Mouse (Mus musculus): Measurements from ENCODE around the gene Mef2d. TPM values are rescaled to one million over a fixed set of nuclear protein-coding genes. Genes with fewer than 3 reads are reported as not detected.

Gene Mef2d
- polyA plus RNA-seq, 1 experiment = 121 TPM

GRCm38 (mm10) chr3:88205563-88206491 is 63.7 kb downstream of the Mef2d start:
- Histone ChIP-seq H3K79me2 (ENCODE audit: control insufficient read depth, insufficient read depth) (no peaks in the 10 kb centered on the region), H3K36me3 (ENCODE audit: control insufficient read depth, insufficient read depth) (no peaks in the 10 kb centered on the region), H3ac (ENCODE audit: control insufficient read depth, insufficient read length) (no peak overlapping the region), H3K4me2 (ENCODE audit: low read depth) (no peak overlapping the region), H3K4me3 (no peak overlapping the region), H3K27me3 (ENCODE audit: control insufficient read depth, insufficient read depth, insufficient read length) (peaks cover 59% of the 10 kb centered on the region)
- TF ChIP-seq E2F4 (IDR thresholded peaks at IDR 0.05; ENCODE audit: insufficient read depth) = no peak
- no peak for TF ChIP-seq TCF3 (IDR thresholded peaks at IDR 0.05; ENCODE audit: insufficient read length, low read depth)
- no peak for TF ChIP-seq POLR2AphosphoS2 (IDR thresholded peaks at IDR 0.05; ENCODE audit: insufficient read length, low read depth)
- no peak for TF ChIP-seq CEBPB (IDR thresholded peaks at IDR 0.05; ENCODE audit: insufficient read depth, poor library complexity, severe bottlenecking)
- TF ChIP-seq SRF (IDR thresholded peaks at IDR 0.05; ENCODE audit: control insufficient read depth, insufficient read length, low read depth) = no peak
- TF ChIP-seq POLR2A (IDR thresholded peaks at IDR 0.05; ENCODE audit: insufficient read length, low read depth) = no peak
- no peak for TF ChIP-seq MYOG (IDR thresholded peaks at IDR 0.05; ENCODE audit: control insufficient read depth in 1 of 3, insufficient read depth in 1 of 3, insufficient read length in 2 of 3, low read depth in 2 of 3)
- no peak for TF ChIP-seq TCF12 (IDR thresholded peaks at IDR 0.05; ENCODE audit: insufficient read depth, poor library complexity, severe bottlenecking)
- TF ChIP-seq MYOD1 (IDR thresholded peaks at IDR 0.05; ENCODE audit: control insufficient read depth in 1 of 3, insufficient read length in 2 of 3, low read depth in 2 of 3) = no peak
- TF ChIP-seq REST (IDR thresholded peaks at IDR 0.05; ENCODE audit: insufficient read depth, insufficient read length) = no peak
- no peak for TF ChIP-seq MAX (IDR thresholded peaks at IDR 0.05; ENCODE audit: low read depth)
- no peak for TF ChIP-seq USF1 (IDR thresholded peaks at IDR 0.05; ENCODE audit: low read depth)

DNA sequence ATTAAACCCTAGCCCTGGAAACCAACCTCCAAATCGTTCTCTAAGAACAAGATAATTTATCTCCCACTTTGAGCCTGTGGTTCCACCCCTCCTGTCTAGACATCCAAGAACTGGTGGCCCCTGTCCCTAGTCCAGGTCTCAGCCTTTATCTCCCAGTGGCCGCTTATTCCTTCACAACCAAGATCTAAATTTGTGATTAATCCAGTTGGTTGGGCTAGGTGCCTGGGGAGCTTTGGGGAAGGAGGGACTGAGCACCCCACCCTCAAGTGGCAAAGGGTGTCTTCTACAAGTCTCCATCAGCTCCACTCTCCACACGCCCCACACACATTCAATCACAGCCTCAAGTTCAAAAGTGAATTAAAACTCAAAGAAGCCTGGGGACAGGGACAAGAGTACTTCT is 64.3 kb downstream of the Mef2d start:
- H3K79me2 ChIP-seq (ENCODE audit: control insufficient read depth, insufficient read depth) = no peaks in the 10 kb centered on the region
- no peak overlapping the region for H3K4me2 ChIP-seq (ENCODE audit: low read depth)
- no peak overlapping the region for H3K4me3 ChIP-seq
- TF ChIP-seq POLR2AphosphoS2 (IDR thresholded peaks at IDR 0.05; ENCODE audit: insufficient read length, low read depth) (no peak), POLR2A (IDR thresholded peaks at IDR 0.05; ENCODE audit: insufficient read length, low read depth) (no peak), E2F4 (IDR thresholded peaks at IDR 0.05; ENCODE audit: insufficient read depth) (no peak), USF1 (IDR thresholded peaks at IDR 0.05; ENCODE audit: low read depth) (no peak), TCF3 (IDR thresholded peaks at IDR 0.05; ENCODE audit: insufficient read length, low read depth) (no peak), MYOD1 (IDR thresholded peaks at IDR 0.05; ENCODE audit: control insufficient read depth in 1 of 3, insufficient read length in 2 of 3, low read depth in 2 of 3) (no peak), CEBPB (IDR thresholded peaks at IDR 0.05; ENCODE audit: insufficient read depth, poor library complexity, severe bottlenecking) (no peak), SRF (IDR thresholded peaks at IDR 0.05; ENCODE audit: control insufficient read depth, insufficient read length, low read depth) (no peak), REST (IDR thresholded peaks at IDR 0.05; ENCODE audit: insufficient read depth, insufficient read length) (no peak), MAX (IDR thresholded peaks at IDR 0.05; ENCODE audit: low read depth) (no peak), TCF12 (IDR thresholded peaks at IDR 0.05; ENCODE audit: insufficient read depth, poor library complexity, severe bottlenecking) (no peak), MYOG (IDR thresholded peaks at IDR 0.05; ENCODE audit: control insufficient read depth in 1 of 3, insufficient read depth in 1 of 3, insufficient read length in 2 of 3, low read depth in 2 of 3) (no peak)
- H3K36me3 ChIP-seq (ENCODE audit: control insufficient read depth, insufficient read depth) = no peaks in the 10 kb centered on the region
- no peak overlapping the region for H3ac ChIP-seq (ENCODE audit: control insufficient read depth, insufficient read length)
- H3K27me3 ChIP-seq (ENCODE audit: control insufficient read depth, insufficient read depth, insufficient read length) = peaks cover 52% of the 10 kb centered on the region

DNA sequence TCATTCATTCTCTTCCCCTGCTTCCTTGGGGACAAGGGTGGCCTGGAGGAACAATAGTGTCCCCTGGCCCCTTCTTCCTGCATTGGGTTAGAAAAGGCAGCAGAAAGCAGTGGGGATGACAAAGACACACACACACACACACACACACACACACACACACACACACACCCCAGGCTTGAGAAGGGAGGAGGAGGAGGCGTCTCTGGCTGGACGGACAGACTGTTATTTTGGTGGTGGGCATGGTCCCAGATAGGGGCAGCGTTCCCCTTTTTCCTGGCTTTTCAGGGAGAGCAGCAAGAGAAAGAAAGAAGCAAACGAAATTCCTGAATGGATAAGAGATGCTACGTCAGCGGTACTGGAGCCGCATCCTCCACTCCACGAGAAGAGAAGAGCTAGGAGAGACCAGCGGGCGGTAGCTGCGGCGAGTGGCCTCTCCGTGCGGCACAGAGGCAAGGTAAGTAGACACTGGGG is 64.8 kb downstream of the Mef2d start:
- H3K79me2 ChIP-seq (ENCODE audit: control insufficient read depth, insufficient read depth) = no peaks in the 10 kb centered on the region
- peaks cover 48% of the 10 kb centered on the region for H3K27me3 ChIP-seq (ENCODE audit: control insufficient read depth, insufficient read depth, insufficient read length)
- H3K4me3 ChIP-seq = no peak overlapping the region
- no peak overlapping the region for H3ac ChIP-seq (ENCODE audit: control insufficient read depth, insufficient read length)
- TF ChIP-seq MYOD1 (IDR thresholded peaks at IDR 0.05; ENCODE audit: control insufficient read depth in 1 of 3, insufficient read length in 2 of 3, low read depth in 2 of 3) = no peak
- no peak for TF ChIP-seq POLR2AphosphoS2 (IDR thresholded peaks at IDR 0.05; ENCODE audit: insufficient read length, low read depth)
- TF ChIP-seq MYOG (IDR thresholded peaks at IDR 0.05; ENCODE audit: control insufficient read depth in 1 of 3, insufficient read depth in 1 of 3, insufficient read length in 2 of 3, low read depth in 2 of 3) = no peak
- no peak for TF ChIP-seq REST (IDR thresholded peaks at IDR 0.05; ENCODE audit: insufficient read depth, insufficient read length)
- no peak for TF ChIP-seq USF1 (IDR thresholded peaks at IDR 0.05; ENCODE audit: low read depth)
- TF ChIP-seq E2F4 (IDR thresholded peaks at IDR 0.05; ENCODE audit: insufficient read depth) = no peak
- no peaks in the 10 kb centered on the region for H3K36me3 ChIP-seq (ENCODE audit: control insufficient read depth, insufficient read depth)
- H3K4me2 ChIP-seq (ENCODE audit: low read depth) = no peak overlapping the region

DNA sequence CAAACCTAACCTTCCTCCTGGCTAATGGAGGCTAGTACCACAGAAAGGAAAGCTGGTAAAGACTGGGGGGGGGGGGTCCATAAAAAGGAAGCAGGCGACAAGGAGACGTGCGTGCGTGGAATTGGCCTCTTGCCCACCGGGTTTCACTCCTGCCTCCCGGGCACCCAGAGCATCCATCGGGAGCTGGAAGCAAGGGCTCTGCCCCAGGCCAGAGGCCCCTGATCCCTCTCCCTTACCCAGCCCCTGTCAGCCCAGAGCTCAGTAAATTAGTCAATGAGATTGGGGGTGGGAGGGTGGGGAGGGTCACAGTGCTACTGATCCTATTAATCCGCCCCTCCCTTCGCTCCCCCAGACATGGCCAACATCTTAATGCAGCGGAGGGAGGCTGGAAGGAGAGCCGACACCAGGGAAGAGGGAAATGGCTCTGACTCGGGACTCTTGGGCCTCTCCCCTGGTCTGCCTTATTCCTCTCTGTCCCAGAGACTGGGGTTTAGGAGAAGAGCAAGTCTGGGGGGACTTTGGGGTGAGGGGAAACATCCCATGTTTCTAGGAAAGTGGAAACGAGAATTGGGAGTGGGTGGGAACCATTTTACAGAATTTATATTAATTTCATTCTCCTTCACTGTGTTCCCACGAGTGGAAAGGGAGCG is 65.4 kb downstream of the Mef2d start:
- H3K4me2 ChIP-seq (ENCODE audit: low read depth) = no peak overlapping the region
- H3K79me2 ChIP-seq (ENCODE audit: control insufficient read depth, insufficient read depth) = no peaks in the 10 kb centered on the region
- H3K4me3 ChIP-seq = no peak overlapping the region
- TF ChIP-seq MAX (IDR thresholded peaks at IDR 0.05; ENCODE audit: low read depth) = no peak
- no peaks in the 10 kb centered on the region for H3K36me3 ChIP-seq (ENCODE audit: control insufficient read depth, insufficient read depth)
- H3ac ChIP-seq (ENCODE audit: control insufficient read depth, insufficient read length) = no peak overlapping the region
- peaks cover 45% of the 10 kb centered on the region for H3K27me3 ChIP-seq (ENCODE audit: control insufficient read depth, insufficient read depth, insufficient read length)

Measured in myocyte (in vitro differentiated cells).